Mouse (Mus musculus) MEL (cell line): ENCODE results near the gene Ptges3l. TPM values are rescaled to one million over a fixed set of nuclear protein-coding genes. Genes with fewer than 3 reads are reported as not detected.

Experiments
- DNase-seq: peaks from one replicate; pipeline ENCODE4 v3.0.0; 2011; ENCODE audit warnings: low read depth, low spot score
- H3K27ac ChIP-seq: 2 replicates; pipeline ENCODE4 v1.5.1; 2012; ENCODE audit warnings: low read depth, mild to moderate bottlenecking, control low read depth, low read length, moderate library complexity; ENCODE audit not compliant: control insufficient read depth
- H3K27me3 ChIP-seq, 2 experiments: fragments of 150-350 bp in 1 of 2; sonication (generic) in 1 of 2; 2 replicates each; pipeline ENCODE4 v1.6.1; 2012; ENCODE audit warnings: low read length in 2 of 2, mild to moderate bottlenecking in 2 of 2, improper control_type of control experiment in 1 of 2, moderate library complexity in 1 of 2; ENCODE audit not compliant: insufficient read depth in 2 of 2, control insufficient read depth in 1 of 2
- H3K36me3 ChIP-seq, 2 experiments: 2 replicates each; pipeline ENCODE4 v1.6.1; 2012 to 2014; ENCODE audit warnings: low read length in 2 of 2, improper control_type of control experiment in 1 of 2, inconsistent platforms in 1 of 2, mild to moderate bottlenecking in 1 of 2; ENCODE audit not compliant: insufficient read depth in 2 of 2, control insufficient read depth in 1 of 2
- H3K4me1 ChIP-seq, 2 experiments: fragments of 150-350 bp in 1 of 2; sonication (generic) in 1 of 2; 2 replicates each; pipeline ENCODE4 v1.6.1; 2012; ENCODE audit warnings: low read length in 2 of 2, improper control_type of control experiment in 1 of 2, mild to moderate bottlenecking in 1 of 2; ENCODE audit not compliant: insufficient read depth in 2 of 2, control insufficient read depth in 1 of 2
- H3K4me3 ChIP-seq, 2 experiments: fragments of 150-350 bp in 1 of 2; sonication (generic) in 1 of 2; 2 replicates each; pipeline ENCODE4 v1.5.1; 2012; ENCODE audit warnings: low read depth in 2 of 2, low read length in 2 of 2, mild to moderate bottlenecking in 2 of 2, moderate library complexity in 2 of 2, control low read depth in 1 of 2, improper control_type of control experiment in 1 of 2; ENCODE audit not compliant: control insufficient read depth in 1 of 2, insufficient read depth in 1 of 2
- H3K79me2 ChIP-seq: 2 replicates; pipeline ENCODE4 v1.6.1; 2012; ENCODE audit warnings: mild to moderate bottlenecking, low read length, moderate library complexity; ENCODE audit not compliant: control insufficient read depth, poor library complexity, insufficient read depth
- H3K9ac ChIP-seq: 2 replicates; pipeline ENCODE4 v1.6.1; 2012; ENCODE audit warnings: low read depth, mild to moderate bottlenecking, control low read depth, low read length, moderate library complexity; ENCODE audit not compliant: control insufficient read depth, poor library complexity, severe bottlenecking
- H3K9me3 ChIP-seq: fragments of 150-350 bp; sonication (generic); replicated peaks from 2 replicates; pipeline ENCODE4 v1.6.1; 2012; ENCODE audit warnings: mild to moderate bottlenecking, low read length, improper control_type of control experiment, moderate library complexity; ENCODE audit not compliant: insufficient read depth
- BHLHE40 ChIP-seq: IDR thresholded peaks from 2 replicates; pipeline ENCODE4 v1.6.1; 2012; ENCODE audit warnings: low read depth, mild to moderate bottlenecking, inconsistent platforms, low read length, improper control_type of control experiment, borderline replicate concordance
- CHD1 ChIP-seq: IDR thresholded peaks from 2 replicates; pipeline ENCODE4 v1.6.1; 2012; ENCODE audit warnings: low read depth, mild to moderate bottlenecking, inconsistent platforms, low read length, improper control_type of control experiment
- ELF1 ChIP-seq: IDR thresholded peaks from 2 replicates; pipeline ENCODE4 v1.6.1; 2014; ENCODE audit warnings: low read depth, mild to moderate bottlenecking, inconsistent platforms, low read length, improper control_type of control experiment, moderate library complexity
- EP300 ChIP-seq, 2 experiments: IDR thresholded peaks; 2 replicates each; pipeline ENCODE4 v1.6.1; 2011; ENCODE audit warnings: improper control_type of control experiment in 2 of 2, low read length in 2 of 2, low read depth in 1 of 2, mild to moderate bottlenecking in 1 of 2
- ETS1 ChIP-seq: IDR thresholded peaks from 2 replicates; pipeline ENCODE4 v1.6.1; 2012; ENCODE audit warnings: low read depth, mild to moderate bottlenecking, inconsistent platforms, low read length, improper control_type of control experiment, moderate library complexity
- GATA1 ChIP-seq: IDR thresholded peaks from 2 replicates; pipeline ENCODE4 v1.6.1; 2011; ENCODE audit warnings: low read depth, low read length, improper control_type of control experiment
- HCFC1 ChIP-seq: IDR thresholded peaks from 2 replicates; pipeline ENCODE4 v1.6.1; 2012; ENCODE audit warnings: low read depth, mild to moderate bottlenecking, inconsistent platforms, low read length, improper control_type of control experiment, moderate library complexity
- MAZ ChIP-seq: IDR thresholded peaks from 2 replicates; pipeline ENCODE4 v1.6.1; 2012; ENCODE audit warnings: low read depth, mild to moderate bottlenecking, inconsistent platforms, low read length, improper control_type of control experiment
- MXI1 ChIP-seq: IDR thresholded peaks from 2 replicates; pipeline ENCODE4 v1.6.1; 2011; ENCODE audit warnings: mild to moderate bottlenecking, low read depth, low read length, improper control_type of control experiment
- MYB ChIP-seq: IDR thresholded peaks from 2 replicates; pipeline ENCODE4 v1.6.1; 2011; ENCODE audit warnings: mild to moderate bottlenecking, low read depth, low read length, improper control_type of control experiment
- POLR2AphosphoS2 ChIP-seq: IDR thresholded peaks from 2 replicates; pipeline ENCODE4 v1.6.1; 2011; ENCODE audit warnings: low read length, improper control_type of control experiment
- RAD21 ChIP-seq: IDR thresholded peaks from 2 replicates; pipeline ENCODE4 v1.6.1; 2011; ENCODE audit warnings: mild to moderate bottlenecking, low read depth, low read length, improper control_type of control experiment
- SIN3A ChIP-seq: IDR thresholded peaks from 2 replicates; pipeline ENCODE4 v1.6.1; 2012; ENCODE audit warnings: low read length, improper control_type of control experiment, inconsistent platforms
- TAL1 ChIP-seq: IDR thresholded peaks from 2 replicates; pipeline ENCODE4 v1.6.1; 2012; ENCODE audit warnings: mild to moderate bottlenecking, inconsistent platforms, low read length, moderate library complexity, mixed read lengths
- TBP ChIP-seq: IDR thresholded peaks from 2 replicates; pipeline ENCODE4 v1.8.0; 2011; ENCODE audit warnings: low read depth, low read length, improper control_type of control experiment
- TCF12 ChIP-seq: IDR thresholded peaks from 2 replicates; pipeline ENCODE4 v1.6.1; 2014; ENCODE audit warnings: low read depth, mild to moderate bottlenecking, inconsistent platforms, low read length, improper control_type of control experiment, moderate library complexity
- ZKSCAN1 ChIP-seq: IDR thresholded peaks from 2 replicates; pipeline ENCODE4 v1.6.1; 2012; ENCODE audit warnings: low read depth, mild to moderate bottlenecking, inconsistent platforms, low read length, improper control_type of control experiment, moderate library complexity
- polyA plus RNA-seq, 2 experiments: library from polyadenylated mRNA; stranded (reverse) in 1 of 2; unstranded in 1 of 2; fragments of >175 nt in 1 of 2; fragments of >200 nt in 1 of 2; gene quantifications; 2 replicates each; pipeline versions ENCODE4 v1.2.1 to v1.2.4; 2012; ENCODE audit warnings: low replicate concordance in 2 of 2, low read depth in 1 of 2; ENCODE audit not compliant: insufficient read length in 2 of 2, insufficient read depth in 1 of 2, missing spikeins in 1 of 2
- total RNA-seq: library from RNA; depleted of rRNA; stranded (reverse); fragments of 300-350 nt; gene quantifications from 2 replicates; pipeline ENCODE4 v1.2.3, GENCODE M21; 2012

Gene Ptges3l
- total and polyA plus RNA-seq, 3 experiments: 1.4 to 2.3 TPM; not detected in 1

GRCm38 (mm10) chr11:101454702-101455101 is 29.6 kb upstream of the Ptges3l start:
- Histone ChIP-seq H3K4me1 (peaks cover 15 to 25% of the 10 kb centered on the region in 2 experiments), H3K36me3 (peaks cover 2 to 24% of the 10 kb centered on the region in 2 experiments; a peak in 3 of 4 replicates), H3K79me2 (no peaks in the 10 kb centered on the region; the same call in 1 of the 2 replicates), H3K9me3 (no peaks in the 10 kb centered on the region), H3K27ac (no peak overlapping the region), H3K9ac (no peak overlapping the region), H3K27me3 (no peaks in the 10 kb centered on the region), H3K4me3 (no peak overlapping the region)
- TF ChIP-seq EP300 (IDR thresholded peaks at IDR 0.05; ENCODE audit: low read depth in 1 of 2, low read length in 2 of 2) (no peak), CHD1 (no peak), POLR2AphosphoS2 (no peak), MAZ (no peak), TAL1 (no peak)
- DNase-seq: no peak

DNA sequence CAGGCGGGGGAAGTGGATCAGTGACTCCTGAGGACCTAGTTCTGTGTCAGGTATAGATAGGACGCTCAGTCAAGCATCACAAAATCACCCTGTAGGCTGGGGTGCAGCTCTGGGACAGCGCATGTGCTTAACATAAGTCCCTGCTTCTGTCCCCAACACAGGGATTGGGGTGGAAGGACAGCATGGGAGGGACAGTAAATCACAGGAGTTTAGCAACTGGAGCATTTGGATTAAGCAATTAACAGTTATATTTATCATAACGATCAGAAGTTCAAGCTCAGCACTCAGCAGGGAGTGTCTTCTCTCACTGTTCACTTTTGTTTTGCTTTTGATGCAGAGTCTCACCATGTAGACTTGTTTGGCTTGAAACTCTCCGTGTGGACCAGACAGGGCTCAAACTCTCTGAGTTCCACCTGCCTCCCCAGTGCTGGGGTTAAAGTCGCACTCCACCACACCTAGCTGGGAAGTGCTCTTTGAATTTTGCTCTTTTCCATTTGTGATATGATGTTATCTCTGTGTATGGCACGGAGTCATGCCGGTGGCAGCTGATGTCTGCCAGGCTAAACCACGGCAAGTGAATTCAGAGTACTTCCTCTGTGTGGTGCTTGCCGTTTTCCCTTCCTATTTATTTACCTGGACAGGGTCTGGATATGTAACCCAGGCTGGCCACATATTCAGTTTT is 27.1 kb upstream of the Ptges3l start:
- peaks cover 17 to 29% of the 10 kb centered on the region in 2 experiments for H3K4me1 ChIP-seq
- DNase-seq: peak; percentile 49
- peak overlapping the region; percentile 0 for H3K9ac ChIP-seq
- H3K36me3 ChIP-seq: peaks cover 2 to 24% of the 10 kb centered on the region in 2 experiments; a peak in 3 of 4 replicates
- TF ChIP-seq ELF1: no peak
- TF ChIP-seq TBP: no peak
- TF ChIP-seq MYB: no peak
- TF ChIP-seq TCF12: 0 out of 2 replicates have a peak, but pooled peaks have one; percentile 13
- peak; percentile 26; the same call in 1 of the 2 replicates for TF ChIP-seq MXI1
- no peak for TF ChIP-seq RAD21
- peak; percentile 41; the same call in 1 of the 2 replicates for TF ChIP-seq BHLHE40
- peak; percentile 39; the same call in 1 of the 2 replicates for TF ChIP-seq SIN3A
- peak; percentile 1 to 45; a peak in 2 of 4 replicates for TF ChIP-seq EP300 (IDR thresholded peaks at IDR 0.05; ENCODE audit: low read depth in 1 of 2, low read length in 2 of 2)
- TF ChIP-seq ETS1: peak; percentile 61
- no peak for TF ChIP-seq ZKSCAN1
- no peak for TF ChIP-seq HCFC1
- TF ChIP-seq GATA1: peak; percentile 14; the same call in 1 of the 2 replicates
- 0 out of 2 replicates have a peak, but pooled peaks have one; percentile 15 for TF ChIP-seq TAL1
- TF ChIP-seq CHD1: 0 out of 2 replicates have a peak, but pooled peaks have one; percentile 56
- TF ChIP-seq, all 39 proteins: peak for 9
- Histone ChIP-seq H3K79me2 (peaks cover 1% of the 10 kb centered on the region), H3K9me3 (no peaks in the 10 kb centered on the region), H3K4me3 (peak overlapping the region; percentile 1 to 37), H3K27me3 (no peaks in the 10 kb centered on the region), H3K27ac (peak overlapping the region; percentile 18)
